Mouse (Mus musculus) embryo, embryonic 10 days (tissue): Measurements from ENCODE around the gene Tmem171.

Source experiments
- DNase-seq: peaks from one replicate; pipeline ENCODE4 v3.0.0-alpha.2; 2015; ENCODE audit warnings: low spot score

Tmem171 gene

GRCm38 (mm10) chr13:98694773-98695314 lies at the start of gene Tmem171:
Gene Tmem171, minus strand, starts transcription at chr13:98694834.
- DNase-seq: no peak

- no peak for DNase-seq
Observed at GRCm38 (mm10) chr13:98743829-98744228, 49.2 kb upstream of the Tmem171 start.

- DNase-seq: no peak
Observed at GRCm38 (mm10) chr13:98743214-98743613, 48.6 kb upstream of the Tmem171 start.

GRCm38 (mm10) chr13:98738213-98738612 lies 43.6 kb upstream of the Tmem171 start:
- DNase-seq: no peak

GRCm38 (mm10) chr13:98733292-98733691 lies 38.7 kb upstream of the Tmem171 start:
- no peak for DNase-seq

GRCm38 (mm10) chr13:98729271-98730062 lies 34.8 kb upstream of the Tmem171 start:
- DNase-seq: no peak

- peak; percentile 45 for DNase-seq
Observed at GRCm38 (mm10) chr13:98726494-98726893, 31.9 kb upstream of the Tmem171 start.

- no peak for DNase-seq
Observed at GRCm38 (mm10) chr13:98723430-98723829, 28.8 kb upstream of the Tmem171 start.

- DNase-seq: no peak
Observed at GRCm38 (mm10) chr13:98722296-98722695, 27.7 kb upstream of the Tmem171 start.

- no peak for DNase-seq
Observed at GRCm38 (mm10) chr13:98716176-98716575, 21.5 kb upstream of the Tmem171 start.

- no peak for DNase-seq
Observed at GRCm38 (mm10) chr13:98715443-98715990, 20.9 kb upstream of the Tmem171 start.

- no peak for DNase-seq
Observed at GRCm38 (mm10) chr13:98710655-98711054, 16.0 kb upstream of the Tmem171 start.

- no peak for DNase-seq
Observed at GRCm38 (mm10) chr13:98710236-98710635, 15.6 kb upstream of the Tmem171 start.

- no peak for DNase-seq
Observed at GRCm38 (mm10) chr13:98705501-98705900, 10.9 kb upstream of the Tmem171 start.

- no peak for DNase-seq
Observed at GRCm38 (mm10) chr13:98703786-98704185, 9.2 kb upstream of the Tmem171 start.

GRCm38 (mm10) chr13:98702361-98702760 lies 7.7 kb upstream of the Tmem171 start:
- DNase-seq: no peak

- no peak for DNase-seq
Observed at GRCm38 (mm10) chr13:98701309-98701675, 6.7 kb upstream of the Tmem171 start.

GRCm38 (mm10) chr13:98700661-98701308 lies 6.2 kb upstream of the Tmem171 start:
- no peak for DNase-seq

GRCm38 (mm10) chr13:98699982-98700540 lies 5.4 kb upstream of the Tmem171 start:
- no peak for DNase-seq

GRCm38 (mm10) chr13:98699051-98699744 lies 4.6 kb upstream of the Tmem171 start:
- peak; percentile 36 for DNase-seq

GRCm38 (mm10) chr13:98696716-98697115 lies 2.1 kb upstream of the Tmem171 start:
- DNase-seq: no peak

- no peak for DNase-seq
Observed at GRCm38 (mm10) chr13:98695546-98695945, 912 bp upstream of the Tmem171 start.
